Mouse (Mus musculus) spleen, adult 2 months (tissue): ENCODE measurements around the gene Rasgrp4. TPM values are rescaled to one million over a fixed set of nuclear protein-coding genes. Genes with fewer than 3 reads are reported as not detected.
"Not testable (repeated sequence)": the region's sequence is repeated elsewhere in the genome, so short reads cannot be mapped to it uniquely, and the experiment has no call there.

Experiments
- DNase-seq, 2 experiments: peaks; one replicate each; pipeline versions ENCODE4 v3.0.0 to v3.0.0-alpha.2; 2012 to 2021; ENCODE audit warnings: low spot score in 2 of 2, low read depth in 1 of 2
- H3K27ac ChIP-seq: fragments of 200-500 bp; 2 replicates; pipeline ENCODE4 v1.5.1; 2012; ENCODE audit warnings: low read length, inconsistent platforms; ENCODE audit not compliant: insufficient read depth
- H3K27me3 ChIP-seq: fragments of 200-500 bp; 2 replicates; pipeline ENCODE4 v1.6.1; 2012; ENCODE audit warnings: mild to moderate bottlenecking, moderate library complexity, low read length, inconsistent platforms; ENCODE audit not compliant: control insufficient read depth, insufficient read depth
- H3K36me3 ChIP-seq: fragments of 200-500 bp; 2 replicates; pipeline ENCODE4 v1.6.1; 2012; ENCODE audit warnings: mild to moderate bottlenecking, low read length, inconsistent platforms; ENCODE audit not compliant: control insufficient read depth, insufficient read depth
- H3K4me1 ChIP-seq: fragments of 200-500 bp; 2 replicates; pipeline ENCODE4 v1.6.1; 2011; ENCODE audit warnings: inconsistent platforms; ENCODE audit not compliant: control insufficient read depth, insufficient read depth, insufficient read length
- H3K4me3 ChIP-seq: fragments of 200-500 bp; 2 replicates; pipeline ENCODE4 v1.5.1; 2011; ENCODE audit warnings: mild to moderate bottlenecking, inconsistent platforms; ENCODE audit not compliant: insufficient read depth, insufficient read length; ENCODE audit errors: extremely low read depth
- CTCF ChIP-seq: fragments of 200-500 bp; IDR thresholded peaks from 2 replicates; pipeline ENCODE4 v1.5.1; 2011; ENCODE audit warnings: mild to moderate bottlenecking, inconsistent platforms; ENCODE audit not compliant: insufficient read depth, insufficient read length, insufficient replicate concordance; ENCODE audit errors: extremely low read depth
- POLR2A ChIP-seq: fragments of 200-500 bp; IDR thresholded peaks from 2 replicates; pipeline ENCODE4 v1.6.1; 2011; ENCODE audit warnings: low read depth, low read length, inconsistent platforms
- WGBS: fragments of 180-500 bp; shearing (Covaris S2); methylation state at CpG from one replicate; pipeline ENCODE4 v1.1.7; 2018; 5-methylcytosine and 5-hydroxymethylcytosine counted together
- polyA plus RNA-seq: library from polyadenylated mRNA; depleted of rRNA; stranded (reverse); fragments of >200 nt; gene quantifications from 2 replicates; pipeline ENCODE4 v1.2.3, GENCODE M21; 2012; rRNA removed

The Rasgrp4 gene
- polyA plus RNA-seq, 1 experiment: 16.4 TPM

DNA sequence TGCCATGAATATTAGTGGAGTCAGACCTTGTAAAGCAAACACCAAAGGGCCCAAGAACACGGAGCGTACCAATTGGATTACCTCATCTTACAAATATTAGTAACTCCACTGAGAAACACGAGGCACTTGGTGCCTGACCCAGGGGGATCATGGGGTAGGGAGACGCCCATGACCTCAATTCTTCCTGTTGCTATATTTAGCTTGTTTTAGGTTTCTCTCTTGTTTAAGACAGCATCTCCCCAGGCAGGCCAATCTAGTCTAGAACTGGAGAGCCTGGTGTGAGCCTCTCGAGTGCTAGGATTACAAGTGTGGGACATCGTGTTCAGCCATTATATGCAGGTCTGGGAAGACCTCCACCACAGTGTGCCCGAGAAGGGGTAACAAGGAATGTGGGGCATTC, 44.7 kb downstream of the Rasgrp4 start:
- 18% methylated on average over 7 of the region's 7 CpGs for WGBS
- TF ChIP-seq CTCF (no peak), POLR2A (no peak)
- H3K27ac ChIP-seq: no peak overlapping the region
- DNase-seq: no peak
- H3K4me3 ChIP-seq: peak overlapping the region; percentile 10; the same call in 1 of the 2 replicates
- peaks cover 9% of the 10 kb centered on the region; the same call in 1 of the 2 replicates for H3K4me1 ChIP-seq
- no peaks in the 10 kb centered on the region for H3K27me3 ChIP-seq
- H3K36me3 ChIP-seq: peaks cover 21% of the 10 kb centered on the region

- Histone ChIP-seq H3K36me3 (peaks cover 12% of the 10 kb centered on the region), H3K4me1 (peaks cover 9% of the 10 kb centered on the region; the same call in 1 of the 2 replicates), H3K27ac (peak within 1 kb of the TSS; percentile 72), H3K27me3 (no peaks in the 10 kb centered on the region), H3K4me3 (peak within 1 kb of the TSS; percentile 68)
- peak; percentile 93 to 96 for DNase-seq
- under 1% methylated on average over 62 of the region's 62 CpGs for WGBS
- TF ChIP-seq POLR2A (peak; percentile 91), CTCF (no peak)
Measured at GRCm38 (mm10) chr7:29180077-29180853, 45.6 kb downstream of the Rasgrp4 start, which contains the start of gene Psmd8. Gene Psmd8 (minus strand): TSS chr7:29180701.

GRCm38 (mm10) chr7:29180854-29181236, 46.2 kb downstream of the Rasgrp4 start:
- Histone ChIP-seq H3K4me3 (peak overlapping the region; percentile 65), H3K27me3 (no peaks in the 10 kb centered on the region), H3K4me1 (peaks cover 9% of the 10 kb centered on the region; the same call in 1 of the 2 replicates), H3K27ac (peak overlapping the region; percentile 72), H3K36me3 (peaks cover 6% of the 10 kb centered on the region)
- no peak for TF ChIP-seq POLR2A
- no peak for TF ChIP-seq CTCF
- DNase-seq: no peak
- 40% methylated on average over 5 of the region's 5 CpGs for WGBS

- WGBS: 71% methylated on average over 4 of the region's 4 CpGs
- H3K4me3 ChIP-seq, H3K4me1 ChIP-seq, H3K27me3 ChIP-seq, DNase-seq, H3K27ac ChIP-seq, H3K36me3 ChIP-seq: not testable (repeated sequence)
Measured at GRCm38 (mm10) chr7:29181323-29181722, 46.7 kb downstream of the Rasgrp4 start.

- H3K36me3 ChIP-seq, H3K4me3 ChIP-seq, DNase-seq, H3K27ac ChIP-seq, H3K27me3 ChIP-seq, H3K4me1 ChIP-seq: not testable (repeated sequence)
- WGBS: 95% methylated on average over 1 of the region's 1 CpGs
Measured at GRCm38 (mm10) chr7:29194230-29194629, 59.6 kb downstream of the Rasgrp4 start.

DNA sequence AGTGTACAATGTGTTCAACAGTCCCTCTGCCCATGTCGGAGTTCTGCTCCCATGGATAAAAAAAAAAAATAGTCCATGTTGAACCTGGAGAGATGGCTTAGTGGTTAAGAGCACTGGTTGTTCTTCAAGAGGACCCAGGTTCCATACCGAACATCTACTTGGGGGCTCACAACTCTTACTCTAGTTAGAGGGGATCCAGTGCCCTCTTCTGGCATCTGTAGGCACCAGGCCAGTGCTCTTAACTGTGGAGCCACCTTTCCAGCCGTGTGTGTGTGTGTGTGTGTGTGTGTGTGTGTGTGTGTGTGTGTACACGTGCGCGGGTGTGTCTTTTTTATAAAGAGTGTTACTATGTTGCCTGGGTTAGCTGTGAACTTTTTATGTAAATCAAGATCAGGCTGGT, 67.9 kb downstream of the Rasgrp4 start:
- Histone ChIP-seq H3K4me3 (no peak overlapping the region), H3K27me3 (no peaks in the 10 kb centered on the region), H3K36me3 (no peaks in the 10 kb centered on the region), H3K27ac (no peak overlapping the region), H3K4me1 (no peaks in the 10 kb centered on the region)
- WGBS: 48% methylated on average over 6 of the region's 6 CpGs
- no peak for TF ChIP-seq CTCF
- TF ChIP-seq POLR2A: no peak
- no peak for DNase-seq

Other genes with a start within 250 kb of the Rasgrp4 start
- 156 and 192 TPM in 2 replicates for gene Actn4, start 172.5 kb upstream of the Rasgrp4 start, polyA plus RNA-seq
- 218 and 234 TPM in 2 replicates for gene Eif3k, start 153.0 kb upstream of the Rasgrp4 start, polyA plus RNA-seq
- gene Map4k1, start 152.8 kb upstream of the Rasgrp4 start, polyA plus RNA-seq: 174 and 236 TPM in 2 replicates
- gene Ryr1, start 9.7 kb upstream of the Rasgrp4 start, polyA plus RNA-seq: 0.27 TPM in 2 replicates
- 40.3 and 44.4 TPM in 2 replicates for gene Fam98c, start 21.4 kb downstream of the Rasgrp4 start, polyA plus RNA-seq
- gene Ggn, start 35.4 kb downstream of the Rasgrp4 start, polyA plus RNA-seq: 0.52 and 0.84 TPM in 2 replicates
- gene Spred3, start 35.6 kb downstream of the Rasgrp4 start, polyA plus RNA-seq: 1.4 and 1.6 TPM in 2 replicates
- 82.0 and 91.1 TPM in 2 replicates for gene Psmd8, start 45.9 kb downstream of the Rasgrp4 start, polyA plus RNA-seq
- 1.6 and 2.0 TPM in 2 replicates for gene Catsperg1, start 79.2 kb downstream of the Rasgrp4 start, polyA plus RNA-seq
- 34.3 and 43.5 TPM in 2 replicates for gene Kcnk6, start 97.7 kb downstream of the Rasgrp4 start, polyA plus RNA-seq
- gene Yif1b, start 103.5 kb downstream of the Rasgrp4 start, polyA plus RNA-seq: 74.2 and 97.6 TPM in 2 replicates
- gene 2200002D01Rik, start 113.6 kb downstream of the Rasgrp4 start, polyA plus RNA-seq: 0.51 and 1.0 TPM in 2 replicates
- gene Spint2, start 147.1 kb downstream of the Rasgrp4 start, polyA plus RNA-seq: 69.7 and 88.3 TPM in 2 replicates
- 27.3 and 62.6 TPM in 2 replicates for gene Ppp1r14a, start 154.5 kb downstream of the Rasgrp4 start, polyA plus RNA-seq
- gene Dpf1, start 169.1 kb downstream of the Rasgrp4 start, polyA plus RNA-seq: 0.06 and 0.35 TPM in 2 replicates